Mouse (Mus musculus) hindbrain, embryonic 16.5 days (tissue): ENCODE results near the gene Exph5. TPM values are rescaled to one million over a fixed set of nuclear protein-coding genes. Genes with fewer than 3 reads are reported as not detected.
A peak's percentile ranks its signal among the peaks of the same experiment; 100 is the strongest.

Source experiments
- ATAC-seq: fragments of 200-750 bp; cut with Nextera tagmentation; 2 replicates; pipeline ENCODE4 v1.8.0; 2017; ENCODE audit warnings: moderate TSS enrichment, moderate library complexity
- H3K27ac ChIP-seq: fragments of 300-500 bp; sonication (generic); 2 replicates; pipeline ENCODE4 v1.5.1; 2014; ENCODE audit warnings: low read depth, mild to moderate bottlenecking, control low read depth, low read length, moderate library complexity
- H3K27me3 ChIP-seq: fragments of 300-500 bp; sonication (generic); replicated peaks from 2 replicates; pipeline ENCODE4 v1.6.1; 2014; ENCODE audit warnings: low read length; ENCODE audit not compliant: control insufficient read depth, insufficient read depth
- H3K36me3 ChIP-seq: fragments of 300-500 bp; sonication (generic); 2 replicates; pipeline ENCODE4 v1.6.1; 2014; ENCODE audit warnings: mild to moderate bottlenecking, low read length, moderate library complexity, mixed read lengths; ENCODE audit not compliant: control insufficient read depth, insufficient read depth
- H3K4me1 ChIP-seq: fragments of 300-500 bp; sonication (generic); 2 replicates; pipeline ENCODE4 v1.6.1; 2014; ENCODE audit warnings: low read depth, low read length; ENCODE audit not compliant: control insufficient read depth, insufficient read depth
- H3K4me2 ChIP-seq: fragments of 300-500 bp; sonication (generic); 2 replicates; pipeline ENCODE4 v1.6.1; 2014; ENCODE audit warnings: mild to moderate bottlenecking, low read length, control low read depth, moderate library complexity
- H3K4me3 ChIP-seq: fragments of 300-500 bp; sonication (generic); 2 replicates; pipeline ENCODE4 v1.5.1; 2014; ENCODE audit warnings: mild to moderate bottlenecking, low read length, control low read depth, moderate library complexity
- H3K9ac ChIP-seq: fragments of 300-500 bp; sonication (generic); 2 replicates; pipeline ENCODE4 v1.6.1; 2014; ENCODE audit warnings: low read depth, mild to moderate bottlenecking, control low read depth, low read length, moderate library complexity
- H3K9me3 ChIP-seq: fragments of 300-500 bp; sonication (generic); 2 replicates; pipeline ENCODE4 v1.6.1; 2014; ENCODE audit warnings: mild to moderate bottlenecking, low read length, moderate library complexity; ENCODE audit not compliant: control insufficient read depth
- WGBS: fragments of 180-500 bp; shearing (Covaris S2); extraction: QIAGEN DNeasy Blood & Tissue Kit; methylation state at CpG from one replicate; pipeline ENCODE4 v1.1.7; 2014; 5-methylcytosine and 5-hydroxymethylcytosine counted together
- polyA plus RNA-seq: library from polyadenylated mRNA; unstranded; fragments of >200 nt; fragmentation: Nextera tagmentation; extraction: Ambion mirVana; gene quantifications from 2 replicates; pipeline ENCODE4 v1.2.1, GENCODE M21; 2015

The Exph5 gene
- polyA plus RNA-seq, 1 experiment from 2014 or later = 0.48 TPM

GRCm38 (mm10) chr9:53375907-53376306 lies 74.4 kb downstream of the Exph5 start:
- Histone ChIP-seq H3K36me3 (no peaks in the 10 kb centered on the region), H3K4me1 (no peaks in the 10 kb centered on the region), H3K27ac (no peak overlapping the region), H3K4me2 (no peak overlapping the region), H3K9ac (no peak overlapping the region), H3K27me3 (no peaks in the 10 kb centered on the region), H3K9me3 (no peaks in the 10 kb centered on the region), H3K4me3 (no peak overlapping the region)
- WGBS = 78% methylated on average over 4 of the region's 4 CpGs
- ATAC-seq = no peak

GRCm38 (mm10) chr9:53376820-53377219 lies 75.3 kb downstream of the Exph5 start:
- ATAC-seq = no peak
- WGBS = 86% methylated on average over 13 of the region's 13 CpGs
- H3K4me3 ChIP-seq = no peak overlapping the region
- no peak overlapping the region for H3K9ac ChIP-seq
- no peaks in the 10 kb centered on the region for H3K36me3 ChIP-seq
- no peaks in the 10 kb centered on the region for H3K27me3 ChIP-seq
- no peak overlapping the region for H3K27ac ChIP-seq
- no peaks in the 10 kb centered on the region for H3K4me1 ChIP-seq
- no peak overlapping the region for H3K4me2 ChIP-seq
- no peaks in the 10 kb centered on the region for H3K9me3 ChIP-seq

GRCm38 (mm10) chr9:53377597-53377996 lies 76.1 kb downstream of the Exph5 start:
- Histone ChIP-seq H3K9me3 (no peaks in the 10 kb centered on the region), H3K9ac (no peak overlapping the region), H3K4me2 (no peak overlapping the region), H3K4me3 (no peak overlapping the region), H3K27ac (no peak overlapping the region), H3K27me3 (no peaks in the 10 kb centered on the region), H3K4me1 (no peaks in the 10 kb centered on the region), H3K36me3 (no peaks in the 10 kb centered on the region)
- no peak for ATAC-seq
- WGBS = 67% methylated on average over 5 of the region's 5 CpGs

- Histone ChIP-seq H3K4me2 (no peak overlapping the region), H3K9me3 (no peaks in the 10 kb centered on the region), H3K27ac (no peak overlapping the region), H3K4me3 (no peak overlapping the region), H3K4me1 (no peaks in the 10 kb centered on the region), H3K36me3 (no peaks in the 10 kb centered on the region), H3K9ac (no peak overlapping the region), H3K27me3 (no peaks in the 10 kb centered on the region)
- ATAC-seq = no peak
- WGBS = 77% methylated on average over 3 of the region's 3 CpGs
These were observed 76.7 kb downstream of the Exph5 start for GRCm38 (mm10) chr9:53378171-53378570.

- 90% methylated on average over 2 of the region's 2 CpGs for WGBS
- Histone ChIP-seq H3K27me3 (no peaks in the 10 kb centered on the region), H3K36me3 (no peaks in the 10 kb centered on the region), H3K4me1 (peaks cover 5% of the 10 kb centered on the region), H3K4me2 (no peak overlapping the region), H3K4me3 (no peak overlapping the region), H3K9me3 (no peaks in the 10 kb centered on the region), H3K9ac (no peak overlapping the region), H3K27ac (no peak overlapping the region)
- no peak for ATAC-seq
These were observed 79.1 kb downstream of the Exph5 start for GRCm38 (mm10) chr9:53380595-53380994.

- Histone ChIP-seq H3K27ac (no peak overlapping the region), H3K9ac (no peak overlapping the region), H3K4me1 (peaks cover 5% of the 10 kb centered on the region), H3K27me3 (no peaks in the 10 kb centered on the region), H3K4me2 (no peak overlapping the region), H3K9me3 (no peaks in the 10 kb centered on the region), H3K4me3 (no peak overlapping the region), H3K36me3 (no peaks in the 10 kb centered on the region)
- 85% methylated on average over 5 of the region's 5 CpGs for WGBS
- no peak for ATAC-seq
These were observed 79.7 kb downstream of the Exph5 start for GRCm38 (mm10) chr9:53381113-53381615.

- Histone ChIP-seq H3K4me2 (peak within 1 kb of the TSS; percentile 98), H3K4me3 (peak within 1 kb of the TSS; percentile 84), H3K27ac (peak within 1 kb of the TSS; percentile 92), H3K36me3 (no peaks in the 10 kb centered on the region), H3K9me3 (no peaks in the 10 kb centered on the region), H3K9ac (peak within 1 kb of the TSS; percentile 89), H3K4me1 (peaks cover 5% of the 10 kb centered on the region), H3K27me3 (no peaks in the 10 kb centered on the region)
- ATAC-seq = peak; percentile 97
- under 1% methylated on average over 59 of the region's 75 CpGs for WGBS
These were observed 82.7 kb downstream of the Exph5 start, which contains the start of gene Kdelc2 for GRCm38 (mm10) chr9:53383951-53384866. Gene Kdelc2, plus strand, starts transcription at chr9:53384025.

GRCm38 (mm10) chr9:53384873-53385272 lies 83.4 kb downstream of the Exph5 start:
- Histone ChIP-seq H3K27me3 (no peaks in the 10 kb centered on the region), H3K36me3 (no peaks in the 10 kb centered on the region), H3K9me3 (no peaks in the 10 kb centered on the region), H3K4me3 (peak overlapping the region; percentile 84), H3K4me1 (peaks cover 5% of the 10 kb centered on the region), H3K9ac (peak overlapping the region; percentile 89), H3K4me2 (peak overlapping the region; percentile 98), H3K27ac (peak overlapping the region; percentile 92)
- peak; percentile 43; the same call in 1 of the 2 replicates for ATAC-seq
- WGBS = 10% methylated on average over 8 of the region's 8 CpGs

- Histone ChIP-seq H3K27me3 (no peaks in the 10 kb centered on the region), H3K9ac (no peak overlapping the region), H3K27ac (no peak overlapping the region), H3K4me2 (no peak overlapping the region), H3K36me3 (no peaks in the 10 kb centered on the region), H3K4me3 (no peak overlapping the region), H3K4me1 (peaks cover 5% of the 10 kb centered on the region), H3K9me3 (no peaks in the 10 kb centered on the region)
- no peak for ATAC-seq
- 71% methylated on average over 2 of the region's 2 CpGs for WGBS
These were observed 86.0 kb downstream of the Exph5 start for GRCm38 (mm10) chr9:53387431-53387830.
